Mouse (Mus musculus) ovary, postnatal 14 days (tissue): ENCODE measurements around the gene Treh.

Experiments
- DNase-seq: peaks from one replicate; pipeline ENCODE4 v3.0.0; 2022; ENCODE audit warnings: low spot score

The Treh gene

DNA sequence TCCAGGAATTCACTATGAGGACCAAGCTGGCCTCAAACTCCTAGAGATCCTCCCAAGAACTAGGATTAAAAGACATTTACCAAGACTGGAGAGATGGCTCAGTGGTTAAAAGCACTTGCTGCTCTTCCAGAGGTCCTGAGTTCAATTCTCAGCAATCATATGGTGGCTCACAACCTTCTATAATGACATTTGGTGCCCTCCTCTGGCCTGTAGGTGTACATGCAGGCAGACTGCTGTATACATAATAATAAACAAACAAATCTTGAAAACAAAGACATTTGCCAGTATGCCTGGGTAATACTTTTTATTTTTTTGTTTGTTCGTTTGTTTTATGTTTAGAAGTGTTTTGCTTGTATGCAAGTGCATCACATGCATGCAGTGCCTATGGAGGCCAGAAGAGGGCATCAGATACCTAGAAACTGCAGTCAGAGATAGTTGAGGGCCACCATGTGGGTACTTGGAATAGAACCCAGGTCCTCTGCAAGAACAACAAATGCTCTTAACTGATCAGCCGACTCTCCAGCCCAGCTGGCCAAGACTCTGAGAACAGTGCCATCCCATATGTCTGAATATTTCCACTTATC is 5.3 kb downstream of the Treh start:
- DNase-seq = no peak

DNA sequence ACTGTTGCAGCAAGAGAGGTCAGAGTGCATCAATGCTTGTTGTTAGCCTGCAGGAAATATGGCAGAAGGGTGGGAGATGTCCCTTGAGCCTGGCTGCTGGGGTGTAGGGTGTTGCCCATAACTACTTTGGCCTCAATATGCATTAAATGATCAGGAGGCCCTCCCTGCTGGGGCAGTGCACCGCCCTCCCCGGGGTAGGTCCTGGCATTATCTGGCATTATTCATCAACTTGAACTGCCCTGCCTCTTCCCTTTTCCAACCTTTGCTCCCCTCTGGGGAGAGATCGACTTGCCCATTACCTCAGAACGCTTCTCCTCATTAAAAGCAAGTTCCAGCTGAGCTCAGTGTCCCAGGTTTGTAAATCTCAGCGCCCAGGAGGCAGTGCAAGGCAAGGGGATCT is 6.5 kb downstream of the Treh start:
- DNase-seq = no peak

DNA sequence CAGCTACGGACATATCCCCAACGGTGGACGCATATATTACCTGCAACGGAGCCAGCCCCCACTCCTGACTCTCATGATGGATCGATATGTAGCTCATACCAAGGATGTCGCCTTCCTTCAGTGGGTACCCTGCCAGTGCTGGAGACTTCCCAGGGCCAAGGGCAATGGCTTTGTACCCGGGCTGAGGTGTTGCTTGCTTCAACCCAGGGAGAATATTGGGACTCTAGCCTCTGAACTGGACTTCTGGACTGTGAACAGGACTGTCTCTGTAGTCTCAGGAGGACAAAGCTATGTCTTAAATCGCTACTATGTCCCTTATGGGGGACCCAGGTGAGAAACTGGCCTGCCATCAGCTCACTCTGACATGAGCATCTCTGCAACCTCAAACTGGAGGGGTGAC is 10.0 kb downstream of the Treh start:
- no peak for DNase-seq

DNA sequence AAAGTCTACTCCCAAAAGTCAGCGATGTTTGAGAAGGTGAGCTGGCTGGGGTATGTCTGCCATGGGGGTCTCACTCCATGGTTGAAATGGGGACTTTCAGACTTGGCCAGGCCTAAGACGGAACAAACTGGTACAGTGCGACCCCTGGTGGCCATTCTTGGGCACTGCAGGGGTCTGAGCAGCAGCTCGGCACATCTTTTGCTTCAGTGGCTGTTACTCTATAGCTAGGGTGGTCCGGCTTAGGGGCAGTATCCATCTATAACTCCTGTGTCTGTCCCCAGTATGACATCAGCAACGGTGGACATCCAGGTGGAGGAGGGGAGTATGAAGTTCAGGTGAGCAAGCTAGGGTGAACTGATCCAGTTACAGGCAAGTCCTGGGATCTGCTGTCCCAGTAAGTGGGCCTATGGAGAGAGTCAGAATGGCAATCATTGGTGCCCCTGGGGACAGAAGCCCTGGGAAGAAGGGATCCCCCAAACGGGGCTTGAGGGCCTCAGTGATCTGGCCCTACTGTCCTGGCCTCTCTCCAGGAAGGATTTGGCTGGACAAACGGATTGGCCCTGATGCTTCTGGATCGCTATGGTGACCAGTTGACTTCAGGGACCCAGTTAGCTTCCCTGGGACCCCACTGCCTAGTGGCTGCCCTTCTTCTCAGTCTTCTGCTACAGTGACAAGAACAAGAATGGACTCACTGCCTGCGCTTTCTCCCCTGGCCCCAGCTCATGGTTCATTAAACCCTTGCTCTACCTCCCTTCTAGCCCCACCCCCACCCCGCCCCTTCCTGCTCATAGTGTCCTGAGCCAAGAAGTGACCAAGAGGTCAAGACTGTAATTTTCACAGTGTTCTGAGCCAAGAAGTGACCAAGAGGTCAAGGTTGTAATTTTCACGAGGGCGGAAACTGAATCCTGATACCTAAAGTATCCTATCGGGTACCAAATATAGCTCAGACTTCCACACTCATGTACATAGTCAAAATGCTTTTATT is 12.6 kb downstream of the Treh start:
- DNase-seq = peak; percentile 68

DNA sequence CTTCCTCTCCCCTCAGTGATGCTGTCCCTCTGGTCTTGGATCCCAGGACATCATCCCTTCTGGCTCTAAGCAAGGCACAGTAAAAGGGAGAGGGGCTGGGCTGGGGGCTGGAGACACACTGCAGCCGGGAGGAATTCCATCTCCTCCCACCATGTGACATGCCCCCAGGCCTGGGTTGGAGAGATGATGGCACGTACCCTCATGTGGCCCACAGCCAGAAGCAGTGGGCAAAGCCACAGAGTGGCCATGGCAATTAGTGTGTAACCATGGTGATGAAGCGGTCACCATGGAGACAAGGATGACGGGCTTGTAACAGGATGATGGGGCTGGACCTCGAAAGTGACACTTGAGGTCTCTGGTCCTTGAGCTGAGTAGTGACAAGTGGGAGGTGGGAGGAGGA is 13.6 kb downstream of the Treh start:
- no peak for DNase-seq

DNA sequence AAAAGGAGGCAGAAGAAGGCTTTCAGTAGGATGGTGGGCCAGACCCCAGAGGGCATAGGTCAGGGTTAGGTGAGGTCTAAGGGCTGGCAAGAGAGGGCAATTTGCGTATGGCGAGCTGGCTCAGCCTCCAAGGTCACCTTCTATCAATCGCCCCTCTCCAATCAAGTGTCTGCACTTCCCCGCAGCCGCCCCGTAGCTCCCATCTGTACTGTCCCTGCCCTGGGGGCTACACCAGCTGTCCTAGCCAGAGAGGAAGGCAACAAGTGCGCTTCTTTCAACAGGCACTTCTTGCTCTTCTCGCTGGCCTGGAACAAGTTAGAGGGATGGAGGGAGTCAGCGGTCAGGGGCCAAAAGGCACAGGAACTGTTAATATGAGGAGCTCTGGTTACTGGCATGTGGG is 15.0 kb downstream of the Treh start:
- no peak for DNase-seq

DNA sequence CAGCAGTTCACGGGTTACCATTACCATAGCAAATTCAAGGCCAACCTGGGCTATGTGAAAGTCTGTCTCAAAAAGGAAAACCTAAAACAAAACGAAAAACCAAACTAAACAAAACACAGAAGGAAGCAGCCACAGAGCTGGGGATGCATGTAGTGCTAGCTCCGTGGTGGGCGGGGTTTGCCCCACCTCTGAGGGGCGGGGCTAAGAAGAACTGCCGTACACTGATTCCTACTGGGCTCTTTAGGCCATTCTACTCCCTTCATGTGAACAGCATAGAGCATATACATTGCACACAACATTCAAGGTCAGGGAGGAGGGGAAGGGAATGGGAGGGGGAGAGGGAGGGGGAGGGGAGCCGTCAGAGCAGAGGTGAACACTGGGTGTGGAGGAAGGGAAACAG is 17.6 kb downstream of the Treh start:
- DNase-seq = no peak

DNA sequence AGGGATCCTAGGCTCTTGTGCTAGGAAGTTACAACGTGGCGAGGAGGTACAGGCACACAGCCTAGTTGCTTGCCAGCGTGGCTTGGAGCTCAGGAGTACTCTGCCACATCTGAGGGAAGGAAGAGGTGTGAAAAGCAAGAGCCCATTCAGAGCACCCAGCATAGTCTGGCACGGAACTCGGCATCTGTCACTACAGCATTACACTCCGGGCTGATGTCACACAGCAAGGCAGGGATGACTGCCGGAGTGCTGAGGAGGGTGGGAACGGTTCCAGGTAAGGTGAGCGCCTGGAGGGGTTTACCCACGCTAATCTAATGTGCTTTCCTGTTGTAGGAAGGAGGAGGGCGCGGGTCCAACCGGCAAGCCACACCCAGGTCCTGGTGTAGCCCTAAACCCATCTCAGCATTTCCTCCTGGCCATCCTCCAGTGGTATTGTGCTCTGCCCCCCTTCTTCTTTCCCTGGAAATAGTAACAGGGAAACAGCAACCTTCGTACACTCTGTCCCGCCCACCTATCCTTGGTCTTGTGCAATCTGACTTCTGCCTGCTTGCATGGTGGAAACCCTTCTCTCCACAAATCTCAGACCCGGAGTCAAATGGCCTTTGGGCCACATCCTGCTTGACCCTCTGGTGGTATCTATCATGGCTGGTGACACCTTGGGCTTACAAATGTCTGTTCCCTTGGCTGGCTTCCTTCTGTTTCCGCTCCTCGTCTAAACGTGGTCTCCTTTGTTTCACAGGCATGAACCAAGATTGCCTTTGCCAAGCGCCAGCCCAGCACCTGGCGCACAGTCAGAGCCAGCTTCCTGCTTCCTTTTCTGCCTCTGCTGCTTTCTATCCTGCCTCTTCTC is 18.9 kb downstream of the Treh start:
- peak; percentile 41 for DNase-seq

DNA sequence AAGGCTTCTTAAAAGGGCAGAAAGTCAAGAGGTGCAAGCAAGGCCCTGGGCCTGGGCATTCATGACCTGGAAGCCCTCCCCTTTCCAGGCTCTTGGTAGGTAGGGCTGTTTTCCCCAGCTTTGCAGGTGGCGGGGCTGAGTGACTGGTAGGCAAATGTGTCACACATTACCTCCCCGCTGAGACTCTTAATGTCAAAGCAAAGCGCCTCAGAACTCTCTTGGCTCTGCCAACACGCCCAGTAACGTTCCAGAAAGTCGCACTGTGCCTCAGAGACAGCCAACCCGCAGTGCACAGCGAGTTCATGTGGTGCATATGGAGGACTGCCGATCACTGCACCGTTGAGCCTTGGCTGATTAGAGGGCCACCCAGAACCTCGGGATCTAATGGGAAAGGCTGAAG is 20.0 kb downstream of the Treh start:
- DNase-seq = no peak

DNA sequence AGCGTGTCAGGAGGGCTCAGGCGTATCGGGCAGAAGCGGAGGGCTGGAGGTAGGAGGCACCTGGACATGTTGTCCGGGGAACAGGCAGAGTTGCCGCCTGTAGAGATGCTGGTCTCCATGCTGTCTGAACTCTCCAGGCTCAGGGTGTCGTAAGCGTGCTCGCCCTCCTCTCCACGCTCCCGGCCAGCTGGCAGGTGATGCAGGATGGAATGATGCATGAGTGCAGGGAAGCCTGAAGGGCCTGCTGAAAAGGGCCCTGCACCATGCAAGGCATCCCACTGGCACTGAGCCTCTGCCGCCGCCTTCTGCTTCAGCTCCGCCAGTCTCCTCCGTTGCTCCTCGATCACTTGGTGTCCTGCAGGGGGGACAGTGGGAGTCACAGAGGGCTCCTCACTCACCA is 24.8 kb downstream of the Treh start:
- DNase-seq = no peak

DNA sequence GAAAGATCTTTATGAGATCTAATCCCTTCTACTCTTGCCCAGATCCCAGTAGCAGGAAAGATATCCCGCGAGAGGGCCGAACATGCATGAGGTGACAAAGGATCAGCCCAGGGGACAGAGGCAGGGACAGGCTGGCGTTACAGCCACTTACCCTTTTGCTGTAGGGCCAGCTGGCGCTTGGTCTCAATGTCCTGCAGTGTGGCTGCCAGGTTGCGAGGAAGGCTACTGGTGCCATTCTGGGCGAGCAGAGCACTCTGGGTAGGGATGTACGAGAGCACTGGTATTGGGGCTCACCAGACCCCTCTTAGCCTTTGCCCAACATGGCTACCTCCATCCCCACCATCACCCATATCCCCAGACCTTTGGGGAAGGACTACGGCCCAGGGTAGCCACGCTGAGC is 26.2 kb downstream of the Treh start:
- DNase-seq = no peak

DNA sequence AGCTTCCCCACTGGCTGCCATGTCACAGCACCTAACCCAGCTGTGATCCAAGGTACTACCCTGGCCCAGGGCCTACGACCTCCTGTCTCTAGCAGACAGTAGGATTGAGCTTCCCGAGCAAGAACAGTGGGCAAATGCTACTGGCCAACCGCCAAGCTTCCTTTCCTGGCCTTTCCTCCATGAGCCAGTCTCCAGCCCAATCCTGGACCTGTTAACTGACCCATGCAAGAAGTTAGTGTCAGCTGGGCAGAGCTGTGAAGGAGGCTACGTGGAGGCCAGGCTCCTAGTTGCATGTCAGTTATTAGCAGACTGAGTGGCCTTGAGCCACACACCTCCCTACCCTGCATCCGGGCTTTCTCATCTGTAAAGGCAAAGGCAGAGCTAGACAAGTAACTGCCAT is 26.7 kb downstream of the Treh start:
- no peak for DNase-seq

DNA sequence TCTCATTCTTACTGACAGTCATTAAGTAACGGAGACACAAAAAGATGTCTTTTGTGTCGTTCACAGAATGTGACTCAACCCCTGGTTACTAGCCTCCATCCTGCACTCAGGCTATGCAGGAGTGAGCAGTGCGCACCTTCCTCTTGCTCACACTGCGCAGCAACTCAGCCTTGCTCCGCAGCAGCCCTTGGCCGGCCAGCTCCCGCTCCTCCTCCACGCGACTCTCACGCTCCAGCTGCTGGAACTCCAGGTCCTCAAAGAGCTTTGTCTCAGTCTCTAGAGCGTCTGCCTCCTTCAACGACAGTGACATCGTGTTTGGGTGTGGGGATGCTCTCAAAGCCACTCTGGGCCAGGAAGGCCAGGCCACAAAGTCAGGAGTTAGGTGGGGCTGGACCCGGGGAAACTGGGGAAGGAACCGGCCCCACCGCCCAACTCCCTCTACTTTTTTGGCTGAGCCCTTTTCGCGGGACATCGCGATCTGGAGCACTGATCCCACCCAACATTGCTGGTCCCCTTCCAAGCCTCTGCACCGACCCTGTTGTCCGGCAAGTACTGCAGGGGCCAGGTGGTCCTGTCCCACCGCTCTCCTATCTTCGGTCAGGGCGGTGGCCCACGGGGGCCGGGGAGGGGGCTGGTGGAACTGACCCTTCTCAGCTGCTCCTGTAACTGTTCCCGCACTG is 34.9 kb downstream of the Treh start:
- peak; percentile 22 for DNase-seq

DNA sequence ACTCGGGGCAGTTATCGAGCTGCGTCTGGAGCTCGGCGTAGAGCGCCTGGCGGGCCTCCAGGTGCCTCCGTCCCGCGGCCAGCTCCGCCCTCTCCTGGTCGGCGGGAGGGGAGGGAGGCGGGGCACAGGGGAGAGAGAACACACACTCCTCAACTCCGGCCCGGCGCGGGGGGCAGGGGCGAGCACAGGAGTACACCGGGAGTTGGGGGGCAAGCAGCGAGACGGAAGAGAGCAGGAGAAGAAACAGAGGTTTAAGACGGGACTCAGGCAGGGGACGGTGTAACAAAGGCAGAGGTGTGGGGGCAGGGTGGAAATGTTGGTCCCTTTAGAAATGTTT is 35.4 kb downstream of the Treh start:
- DNase-seq = peak; percentile 80

DNA sequence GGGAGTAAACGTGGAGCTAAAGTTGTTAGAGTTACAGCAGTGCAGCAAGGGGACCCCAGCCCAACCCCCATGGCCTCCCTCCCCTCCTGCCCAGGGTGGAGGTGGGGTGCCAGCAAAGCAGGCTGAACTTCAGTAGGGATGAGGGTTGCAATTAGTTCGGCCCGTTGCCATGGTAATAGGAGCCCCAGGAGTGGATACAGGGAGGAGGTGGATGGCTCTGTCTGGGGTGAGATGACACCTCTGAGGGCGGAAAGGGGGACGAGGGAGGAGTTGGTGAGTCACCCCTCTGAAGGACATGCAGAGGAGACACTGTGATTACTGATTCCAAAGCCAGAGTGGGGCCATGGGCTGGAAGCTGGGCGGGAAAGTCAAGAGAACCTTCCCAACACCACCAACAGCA is 35.9 kb downstream of the Treh start:
- DNase-seq = no peak

DNA sequence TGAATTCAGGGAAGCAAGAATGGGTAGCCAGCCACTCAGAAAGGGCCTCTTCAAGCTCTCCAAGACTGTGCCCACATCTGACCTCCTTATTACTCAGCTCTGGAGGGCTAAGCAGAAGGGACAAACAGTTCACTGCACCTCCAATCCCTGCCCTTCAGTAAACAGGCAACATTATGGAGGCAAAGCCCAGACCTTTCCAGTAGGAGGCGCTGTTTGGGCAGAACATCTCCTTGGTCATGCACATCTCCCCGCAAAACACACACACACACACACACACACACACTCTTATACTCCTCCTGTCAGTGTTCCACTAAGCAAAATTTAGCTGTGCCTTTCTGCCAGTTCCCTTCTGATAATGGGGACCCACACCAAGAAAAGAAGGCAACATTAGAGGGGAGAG is 36.6 kb downstream of the Treh start:
- peak; percentile 28 for DNase-seq

DNA sequence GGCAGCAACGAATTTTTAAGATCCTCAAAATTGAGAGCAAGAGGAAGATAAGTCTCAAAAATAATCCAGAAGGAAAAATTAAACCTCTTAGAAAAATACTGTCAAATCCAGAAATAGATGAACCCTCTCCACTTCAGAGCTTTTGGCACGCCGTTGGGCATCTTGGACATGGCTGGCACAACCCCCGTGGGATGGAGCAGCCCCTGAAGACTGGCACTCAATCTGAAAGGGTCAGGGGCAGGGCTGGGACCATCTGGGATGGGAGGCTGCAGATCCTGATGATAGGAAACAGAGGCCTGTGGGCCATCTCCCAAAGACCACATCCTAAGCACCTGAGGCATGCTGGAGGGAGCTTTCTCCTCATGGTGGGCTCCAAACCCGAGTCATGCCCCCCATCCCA is 37.2 kb downstream of the Treh start:
- DNase-seq = no peak

DNA sequence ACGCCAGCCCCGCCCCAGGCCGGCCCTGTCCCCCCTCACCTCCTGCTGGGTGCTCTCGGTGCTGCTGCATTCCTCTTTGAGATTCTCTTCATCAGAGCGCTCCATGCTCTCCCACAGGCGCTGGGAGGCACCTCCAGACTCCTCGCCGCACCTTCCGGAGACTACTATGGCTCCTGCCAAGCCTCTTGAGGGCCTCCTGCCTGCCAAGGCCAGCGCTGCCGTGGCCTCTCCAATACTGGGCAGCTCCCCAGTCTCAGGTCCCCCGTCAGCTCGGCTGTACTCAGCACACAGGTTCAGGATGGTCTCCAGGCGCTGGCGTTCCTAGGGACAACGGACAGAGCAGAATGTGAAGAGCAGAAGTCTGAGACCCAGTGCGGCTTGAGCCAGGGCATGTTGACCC is 38.6 kb downstream of the Treh start:
- DNase-seq = no peak

DNA sequence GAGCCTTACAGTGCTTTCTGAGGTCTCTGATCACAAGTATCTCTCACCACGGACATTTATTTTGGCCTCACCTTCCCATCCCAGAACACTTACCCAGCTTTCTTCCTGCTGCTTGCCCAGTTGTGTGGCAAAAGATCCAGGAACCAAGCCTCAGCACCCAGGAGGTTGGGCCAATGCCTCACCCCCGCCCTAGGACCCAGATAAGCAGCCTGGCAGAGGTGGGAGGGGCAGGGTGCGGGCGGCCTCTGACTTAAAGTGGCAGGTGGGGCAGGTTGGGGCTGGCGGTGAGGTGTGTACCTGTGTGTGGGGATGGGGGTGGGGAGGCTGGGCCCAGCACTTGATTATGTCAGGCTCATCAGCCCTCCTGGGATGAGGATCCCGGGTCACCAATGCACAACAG is 40.0 kb downstream of the Treh start:
- DNase-seq = no peak

DNA sequence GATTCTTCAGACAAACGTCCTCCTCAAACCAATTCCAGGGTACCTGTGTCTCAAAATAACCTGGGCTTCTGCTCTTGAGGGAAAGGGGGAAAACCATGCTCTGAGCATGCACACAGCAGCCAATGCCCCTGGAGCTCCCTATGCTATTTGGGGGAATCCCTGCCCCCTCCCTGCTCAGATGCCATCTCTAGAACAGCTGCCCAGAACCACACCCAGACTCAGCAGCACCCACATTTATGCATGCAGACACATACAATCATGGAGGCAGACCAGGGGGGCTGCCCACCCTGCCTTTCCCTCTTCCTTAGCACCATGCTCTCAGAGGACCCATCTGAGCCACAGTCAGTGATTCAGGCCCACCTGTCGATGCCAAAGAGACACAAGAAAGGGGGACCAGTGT is 40.5 kb downstream of the Treh start:
- DNase-seq = no peak

DNA sequence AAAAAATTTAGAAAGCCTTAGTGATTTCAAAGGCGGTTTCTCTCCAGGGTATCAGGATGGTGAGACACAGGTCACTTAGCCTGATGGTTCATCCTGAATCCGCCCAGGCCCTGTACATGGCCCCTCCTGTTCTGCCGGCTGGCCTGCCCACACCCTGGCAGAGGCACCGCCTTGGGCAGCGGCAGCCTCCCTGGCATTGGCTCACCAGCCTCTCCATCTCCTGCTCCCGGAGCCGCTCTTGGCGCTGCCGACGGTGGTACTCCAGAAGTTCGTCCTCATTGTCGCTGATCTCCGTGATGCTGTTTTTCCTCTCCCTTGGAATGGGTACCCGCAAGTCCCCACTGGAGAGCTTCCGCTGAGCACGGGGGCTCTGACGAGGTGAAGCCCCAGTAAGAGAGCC is 42.1 kb downstream of the Treh start:
- no peak for DNase-seq

DNA sequence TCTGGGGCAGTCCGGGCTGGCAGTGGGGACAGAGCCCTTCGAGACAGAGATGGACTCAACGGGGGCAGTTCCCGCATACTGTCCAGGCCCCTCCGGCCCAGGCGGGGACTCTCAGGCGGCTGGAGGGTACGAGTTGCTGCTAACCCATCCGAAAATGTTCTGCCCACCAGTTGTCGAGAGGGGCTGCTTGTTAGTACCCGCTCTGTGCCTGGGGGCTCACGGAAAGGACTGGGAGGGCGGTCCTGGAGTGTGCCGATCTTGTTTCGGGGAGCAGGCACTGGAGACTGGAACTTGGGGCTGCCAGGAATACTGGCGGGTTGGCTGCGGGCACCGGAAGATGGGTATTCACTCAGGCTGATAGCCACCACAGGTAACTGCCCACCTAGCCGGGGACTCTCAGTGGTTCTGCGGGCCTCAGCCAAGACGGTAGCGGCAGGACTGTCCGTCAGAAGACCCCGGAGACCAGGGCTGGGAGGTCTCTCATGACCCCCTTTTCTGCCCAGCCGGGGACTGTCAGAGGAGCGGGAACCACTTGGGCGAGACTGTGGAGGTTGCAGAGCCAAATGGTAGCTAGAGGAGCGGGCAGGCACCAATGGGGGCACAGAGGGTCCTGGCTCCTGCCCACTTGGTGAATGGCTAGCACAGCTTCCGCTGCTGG is 42.8 kb downstream of the Treh start:
- DNase-seq = no peak
